Mouse (Mus musculus) liver, adult 2 months (tissue): ENCODE measurements around the gene Pak3.

Experiments used
- CTCF ChIP-seq: fragments of 200-500 bp; IDR thresholded peaks from 2 replicates; pipeline ENCODE4 v1.5.1; 2011; ENCODE audit warnings: low read depth, low read length, control low read depth
- POLR2A ChIP-seq: fragments of 200-500 bp; IDR thresholded peaks from 2 replicates; pipeline ENCODE4 v1.6.1; 2011; ENCODE audit warnings: low read length, control low read depth; ENCODE audit not compliant: insufficient read depth; ENCODE audit errors: extremely low read depth

GRCm38 (mm10) chrX:143655177-143655492 lies 136.7 kb downstream of the Pak3 start:
- TF ChIP-seq CTCF = no peak
- no peak for TF ChIP-seq POLR2A
